Mouse (Mus musculus) stomach, postnatal 0 days (tissue): Measurements from ENCODE around the gene Wasl. TPM values are rescaled to one million over a fixed set of nuclear protein-coding genes. Genes with fewer than 3 reads are reported as not detected.

Experiments
- ATAC-seq: fragments of 200-750 bp; cut with Nextera tagmentation; 2 replicates; pipeline ENCODE4 v1.8.0; 2017; ENCODE audit not compliant: low FRiP score, low TSS enrichment
- DNase-seq: peaks from one replicate; pipeline ENCODE4 v3.0.0-alpha.2; 2016; ENCODE audit warnings: low spot score
- H3K27ac ChIP-seq: fragments of 300-500 bp; sonication (generic); replicated peaks from 2 replicates; pipeline ENCODE4 v1.5.1; 2014; ENCODE audit warnings: mild to moderate bottlenecking, control low read depth
- H3K27me3 ChIP-seq: fragments of 300-500 bp; sonication (generic); 2 replicates; pipeline ENCODE4 v1.6.1; 2014; ENCODE audit warnings: low read length; ENCODE audit not compliant: control insufficient read depth, insufficient read depth
- H3K36me3 ChIP-seq: fragments of 300-500 bp; sonication (generic); 2 replicates; pipeline ENCODE4 v1.6.1; 2014; ENCODE audit warnings: low read length, mixed read lengths; ENCODE audit not compliant: control insufficient read depth, insufficient read depth
- H3K4me1 ChIP-seq: fragments of 300-500 bp; sonication (generic); replicated peaks from 2 replicates; pipeline ENCODE4 v1.6.1; 2014; ENCODE audit warnings: antibody characterized with exemption; ENCODE audit not compliant: control insufficient read depth, insufficient read depth
- H3K4me2 ChIP-seq: fragments of 300-500 bp; sonication (generic); replicated peaks from 2 replicates; pipeline ENCODE4 v1.6.1; 2014; ENCODE audit warnings: low read depth, mild to moderate bottlenecking, control low read depth, moderate library complexity
- H3K4me3 ChIP-seq: fragments of 300-500 bp; sonication (generic); 2 replicates; pipeline ENCODE4 v1.5.1; 2014; ENCODE audit warnings: low read depth, low read length, control low read depth
- H3K9ac ChIP-seq: fragments of 300-500 bp; sonication (generic); 2 replicates; pipeline ENCODE4 v1.6.1; 2014; ENCODE audit warnings: mild to moderate bottlenecking, low read length, control low read depth, mixed read lengths
- H3K9me3 ChIP-seq: fragments of 300-500 bp; sonication (generic); 2 replicates; pipeline ENCODE4 v1.6.1; 2016; ENCODE audit warnings: low read length; ENCODE audit not compliant: control insufficient read depth
- CTCF ChIP-seq: IDR thresholded peaks from 2 replicates; pipeline ENCODE4 v1.5.1; 2016; ENCODE audit warnings: antibody characterized with exemption, low read depth, mild to moderate bottlenecking, moderate library complexity
- EP300 ChIP-seq: optimal IDR thresholded peaks from 2 replicates; pipeline ENCODE3; 2016; ENCODE audit warnings: antibody characterized with exemption
- WGBS: fragments of 180-500 bp; shearing (Covaris S2); extraction: QIAGEN DNeasy Blood & Tissue Kit; methylation state at CpG from one replicate; pipeline ENCODE4 v1.1.7; 2014; 5-methylcytosine and 5-hydroxymethylcytosine counted together
- polyA plus RNA-seq: library from polyadenylated mRNA; unstranded; fragments of >200 nt; fragmentation: Nextera tagmentation; extraction: Ambion mirVana; gene quantifications from 2 replicates; pipeline ENCODE4 v1.2.1, GENCODE M21; 2015

Gene Wasl
- polyA plus RNA-seq, 1 experiment from 2014 or later: 80.9 TPM

DNA sequence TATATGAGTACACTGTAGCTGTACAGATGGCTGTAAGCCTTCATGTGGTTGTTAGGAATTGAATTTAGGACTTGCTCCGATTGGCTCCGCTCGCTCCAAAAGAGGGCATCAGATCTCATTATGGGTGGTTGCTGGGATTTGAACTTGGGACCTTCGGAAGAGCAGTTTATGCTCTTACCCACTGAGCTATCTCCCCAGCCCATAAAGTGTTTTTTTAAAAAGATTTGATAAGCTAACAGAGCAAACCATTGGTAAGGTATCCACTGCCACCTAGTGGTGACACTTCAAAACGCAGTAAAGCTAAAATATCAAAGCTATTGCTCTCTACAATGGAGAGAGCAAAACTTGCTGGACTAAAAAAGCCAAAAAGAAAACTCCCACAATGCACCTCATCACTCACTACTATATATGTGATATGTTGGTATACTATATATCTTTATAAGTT is 37.2 kb downstream of the Wasl start:
- 67% methylated on average over 5 of the region's 5 CpGs for WGBS
- H3K27me3 ChIP-seq: no peaks in the 10 kb centered on the region
- DNase-seq: peak; percentile 36
- ATAC-seq: peak; percentile 42
- no peak overlapping the region for H3K27ac ChIP-seq
- H3K9ac ChIP-seq: no peak overlapping the region
- H3K4me3 ChIP-seq: no peak overlapping the region
- no peak overlapping the region for H3K4me2 ChIP-seq
- H3K4me1 ChIP-seq: no peaks in the 10 kb centered on the region
- TF ChIP-seq EP300 (no peak), CTCF (peak; percentile 88)
- H3K36me3 ChIP-seq: 0 out of 2 replicates have a peak, but pooled peaks cover 5% of the 10 kb centered on the region
- H3K9me3 ChIP-seq: no peaks in the 10 kb centered on the region

DNA sequence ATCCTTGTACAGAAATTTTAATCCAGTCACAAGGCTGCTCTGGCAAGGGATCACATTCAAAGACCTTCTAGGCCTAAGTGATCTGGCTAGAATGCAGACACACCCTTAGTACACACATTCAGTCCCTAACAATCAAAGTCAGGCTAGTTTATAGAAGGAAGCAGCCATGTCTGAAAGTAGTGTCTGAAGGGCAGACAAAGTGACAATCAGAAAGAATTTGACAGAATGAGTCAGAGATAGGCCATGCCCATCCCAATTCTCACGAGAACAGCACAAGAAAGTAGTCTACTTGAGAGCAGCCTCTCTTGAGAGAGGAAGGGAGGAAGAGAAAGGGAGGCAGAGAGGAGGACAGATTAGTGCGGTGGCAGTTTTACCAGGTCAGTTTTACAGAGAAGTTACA is 42.7 kb downstream of the Wasl start:
- WGBS: 68% methylated on average over 2 of the region's 2 CpGs
- no peaks in the 10 kb centered on the region for H3K27me3 ChIP-seq
- no peak overlapping the region for H3K4me3 ChIP-seq
- no peaks in the 10 kb centered on the region for H3K4me1 ChIP-seq
- TF ChIP-seq EP300: no peak
- TF ChIP-seq CTCF: no peak
- ATAC-seq (peak; percentile 68), DNase-seq (no peak)
- no peak overlapping the region for H3K4me2 ChIP-seq
- H3K9ac ChIP-seq: no peak overlapping the region
- H3K9me3 ChIP-seq: no peaks in the 10 kb centered on the region
- H3K27ac ChIP-seq: no peak overlapping the region
- peaks cover 13% of the 10 kb centered on the region; the same call in 1 of the 2 replicates for H3K36me3 ChIP-seq

DNA sequence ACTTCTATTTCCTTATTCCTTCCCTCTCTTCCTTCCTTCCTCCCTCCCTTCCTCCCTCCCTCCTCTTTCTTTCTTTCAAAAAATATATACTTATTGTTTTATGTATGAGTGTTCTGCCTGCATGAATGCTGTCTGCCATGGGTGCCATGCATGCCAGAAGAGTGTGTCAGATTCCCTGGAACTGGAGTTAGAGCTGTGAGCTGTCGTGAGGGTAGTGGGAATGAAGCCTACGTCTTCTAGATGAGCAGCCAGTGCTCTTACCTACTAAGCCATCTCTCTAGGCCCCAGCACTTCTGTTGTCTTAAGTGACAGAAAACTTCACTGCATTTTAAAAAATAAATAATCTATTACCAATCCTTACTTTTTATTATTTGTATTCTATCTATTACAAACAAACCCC is 43.9 kb downstream of the Wasl start:
- H3K27me3 ChIP-seq: no peaks in the 10 kb centered on the region
- WGBS: 91% methylated on average over 2 of the region's 2 CpGs
- H3K4me3 ChIP-seq: no peak overlapping the region
- peaks cover 13% of the 10 kb centered on the region; the same call in 1 of the 2 replicates for H3K36me3 ChIP-seq
- H3K27ac ChIP-seq: no peak overlapping the region
- H3K9ac ChIP-seq: no peak overlapping the region
- H3K4me2 ChIP-seq: no peak overlapping the region
- TF ChIP-seq EP300 (no peak), CTCF (no peak)
- no peaks in the 10 kb centered on the region for H3K9me3 ChIP-seq
- ATAC-seq: no peak
- no peaks in the 10 kb centered on the region for H3K4me1 ChIP-seq
- DNase-seq: no peak

DNA sequence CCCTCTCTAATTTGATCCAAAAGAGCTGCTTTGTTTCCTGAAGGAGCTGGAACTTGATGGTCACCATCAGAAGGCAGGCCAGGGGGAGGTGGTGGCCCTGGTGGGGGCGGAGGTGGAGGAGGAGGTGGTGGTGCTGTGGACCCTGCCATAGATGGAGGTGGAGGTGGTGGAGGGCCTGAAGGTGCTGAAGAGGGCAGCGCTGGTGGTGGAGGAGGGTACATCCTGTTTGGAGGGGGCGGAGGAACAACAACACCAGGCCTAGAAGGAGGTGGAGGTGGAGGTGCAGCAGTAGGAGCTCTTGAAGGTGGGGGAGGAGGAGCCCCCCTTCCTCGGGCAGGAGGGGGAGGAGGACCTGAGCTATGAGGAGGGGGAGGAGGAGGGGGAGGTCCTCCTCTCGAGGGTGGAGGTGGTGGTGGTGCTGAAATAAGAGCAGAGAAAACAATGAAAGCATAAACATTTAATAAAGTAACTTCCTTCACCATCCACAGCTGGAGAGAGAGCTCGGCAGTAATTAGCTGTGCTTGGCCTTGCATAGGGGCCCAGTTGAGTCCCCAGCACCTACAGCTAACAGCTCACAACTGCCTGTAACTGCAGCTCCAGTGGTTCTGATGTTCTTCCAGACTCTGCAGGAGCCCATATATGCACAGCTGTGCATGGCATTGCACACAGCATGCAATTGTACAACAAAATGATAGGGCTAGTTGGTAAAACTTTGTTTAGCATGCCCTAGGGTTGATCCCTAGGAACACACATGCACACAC is 45.3 kb downstream of the Wasl start:
- Histone ChIP-seq H3K4me3 (no peak overlapping the region), H3K9me3 (no peaks in the 10 kb centered on the region), H3K27me3 (no peaks in the 10 kb centered on the region), H3K4me2 (no peak overlapping the region), H3K36me3 (peaks cover 10% of the 10 kb centered on the region; the same call in 1 of the 2 replicates), H3K27ac (no peak overlapping the region), H3K9ac (no peak overlapping the region), H3K4me1 (no peaks in the 10 kb centered on the region)
- ATAC-seq (no peak), DNase-seq (no peak)
- TF ChIP-seq CTCF: no peak
- no peak for TF ChIP-seq EP300
- WGBS: 58% methylated on average over 6 of the region's 6 CpGs

DNA sequence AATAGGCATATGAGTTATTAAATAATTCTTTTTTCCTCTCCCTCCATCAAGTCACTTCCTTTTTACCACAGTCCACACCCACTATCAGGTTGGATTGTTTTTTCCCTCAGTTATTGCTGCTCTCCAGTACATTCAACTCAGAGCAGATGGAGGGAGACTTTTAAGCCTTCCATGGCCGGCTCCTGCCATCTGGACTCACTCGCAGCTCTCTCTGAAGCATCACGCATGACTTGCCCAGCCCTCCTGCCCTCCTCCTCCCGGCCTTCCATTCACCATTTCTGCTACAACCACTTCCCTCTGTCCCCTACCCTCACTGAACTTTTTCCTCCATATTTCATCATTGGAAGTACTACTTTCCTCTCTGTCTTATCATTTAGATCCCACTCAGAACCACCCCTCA is 48.1 kb downstream of the Wasl start:
- Histone ChIP-seq H3K4me1 (no peaks in the 10 kb centered on the region), H3K4me3 (no peak overlapping the region), H3K9ac (no peak overlapping the region), H3K9me3 (no peaks in the 10 kb centered on the region), H3K36me3 (peaks cover 14% of the 10 kb centered on the region; the same call in 1 of the 2 replicates), H3K4me2 (no peak overlapping the region), H3K27ac (no peak overlapping the region), H3K27me3 (no peaks in the 10 kb centered on the region)
- ATAC-seq (no peak), DNase-seq (no peak)
- TF ChIP-seq CTCF (no peak), EP300 (no peak)
- 79% methylated on average over 4 of the region's 4 CpGs for WGBS

DNA sequence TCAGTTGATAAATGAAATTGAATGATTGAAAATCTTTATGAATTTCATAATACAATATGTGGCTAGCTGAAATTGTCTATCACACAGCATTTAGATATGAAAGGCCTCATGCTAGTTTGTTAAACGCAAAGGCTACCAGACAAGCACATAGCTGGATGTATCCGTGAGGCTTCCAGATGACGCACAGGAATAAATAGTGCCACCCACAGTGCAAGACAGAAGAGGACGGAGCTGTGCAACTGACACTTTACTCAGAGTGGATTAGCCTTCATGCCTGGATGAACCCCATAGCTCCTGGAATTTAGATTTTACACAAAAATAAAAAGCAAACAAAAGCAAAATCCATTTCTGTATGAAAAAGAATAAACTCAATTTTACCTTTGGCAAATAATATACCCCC is 50.9 kb downstream of the Wasl start:
- no peak for ATAC-seq
- H3K27me3 ChIP-seq: no peaks in the 10 kb centered on the region
- H3K9ac ChIP-seq: no peak overlapping the region
- TF ChIP-seq EP300: no peak
- H3K4me2 ChIP-seq: no peak overlapping the region
- no peak overlapping the region for H3K4me3 ChIP-seq
- no peak overlapping the region for H3K27ac ChIP-seq
- no peak for DNase-seq
- no peaks in the 10 kb centered on the region for H3K4me1 ChIP-seq
- 88% methylated on average over 4 of the region's 4 CpGs for WGBS
- H3K9me3 ChIP-seq: no peaks in the 10 kb centered on the region
- H3K36me3 ChIP-seq: peaks cover 11% of the 10 kb centered on the region; the same call in 1 of the 2 replicates
